Mouse (Mus musculus): Measurements from ENCODE around the gene BC051019.

GRCm38 (mm10) chr7:109666664-109667063 lies 57.0 kb downstream of the BC051019 start:
- TF ChIP-seq POLR2A (IDR thresholded peaks at IDR 0.05; ENCODE audit: borderline replicate concordance, extremely low read depth, low read depth, low read length) = no peak
- no peak for TF ChIP-seq CTCF (IDR thresholded peaks at IDR 0.05; ENCODE audit: insufficient read depth, low read length)

Measured in lung, adult 2 months (tissue).